Mouse (Mus musculus) midbrain, embryonic 12.5 days (tissue): ENCODE measurements around the gene Dhrs13. TPM values are rescaled to one million over a fixed set of nuclear protein-coding genes. Genes with fewer than 3 reads are reported as not detected.
"Not testable (repeated sequence)": the region's sequence is repeated elsewhere in the genome, so short reads cannot be mapped to it uniquely, and the experiment has no call there.

Source experiments
- ATAC-seq: fragments of 200-750 bp; cut with Nextera tagmentation; 2 replicates; pipeline ENCODE4 v1.8.0; 2017; ENCODE audit warnings: low read depth, moderate TSS enrichment, moderate library complexity; ENCODE audit not compliant: low FRiP score
- H3K27ac ChIP-seq: fragments of 300-500 bp; sonication (generic); replicated peaks from 2 replicates; pipeline ENCODE4 v1.5.1; 2016; ENCODE audit warnings: mild to moderate bottlenecking
- H3K27me3 ChIP-seq: fragments of 300-500 bp; sonication (generic); 2 replicates; pipeline ENCODE4 v1.6.1; 2016; ENCODE audit warnings: mild to moderate bottlenecking
- H3K36me3 ChIP-seq: fragments of 300-500 bp; sonication (generic); 2 replicates; pipeline ENCODE4 v1.6.1; 2016
- H3K4me1 ChIP-seq: fragments of 300-500 bp; sonication (generic); 2 replicates; pipeline ENCODE4 v1.6.1; 2016
- H3K4me2 ChIP-seq: fragments of 300-500 bp; sonication (generic); replicated peaks from 2 replicates; pipeline ENCODE4 v1.6.1; 2016; ENCODE audit warnings: mild to moderate bottlenecking, moderate library complexity
- H3K4me3 ChIP-seq: fragments of 300-500 bp; sonication (generic); 2 replicates; pipeline ENCODE4 v1.5.1; 2016; ENCODE audit warnings: mild to moderate bottlenecking
- H3K9ac ChIP-seq: fragments of 300-500 bp; sonication (generic); replicated peaks from 2 replicates; pipeline ENCODE4 v1.6.1; 2016; ENCODE audit warnings: mild to moderate bottlenecking, moderate library complexity
- H3K9me3 ChIP-seq: fragments of 300-500 bp; sonication (generic); 2 replicates; pipeline ENCODE4 v1.6.1; 2016; ENCODE audit warnings: mild to moderate bottlenecking
- WGBS: fragments of 180-500 bp; shearing (Covaris S2); methylation state at CpG from one replicate; pipeline ENCODE4 v1.1.7; 2016; 5-methylcytosine and 5-hydroxymethylcytosine counted together
- polyA plus RNA-seq: library from polyadenylated mRNA; unstranded; fragments of >200 nt; fragmentation: Nextera tagmentation; extraction: Ambion mirVana; gene quantifications from 2 replicates; pipeline ENCODE4 v1.2.1, GENCODE M21; 2016

The Dhrs13 gene
- polyA plus RNA-seq, 1 experiment from 2014 or later: 23.1 TPM

DNA sequence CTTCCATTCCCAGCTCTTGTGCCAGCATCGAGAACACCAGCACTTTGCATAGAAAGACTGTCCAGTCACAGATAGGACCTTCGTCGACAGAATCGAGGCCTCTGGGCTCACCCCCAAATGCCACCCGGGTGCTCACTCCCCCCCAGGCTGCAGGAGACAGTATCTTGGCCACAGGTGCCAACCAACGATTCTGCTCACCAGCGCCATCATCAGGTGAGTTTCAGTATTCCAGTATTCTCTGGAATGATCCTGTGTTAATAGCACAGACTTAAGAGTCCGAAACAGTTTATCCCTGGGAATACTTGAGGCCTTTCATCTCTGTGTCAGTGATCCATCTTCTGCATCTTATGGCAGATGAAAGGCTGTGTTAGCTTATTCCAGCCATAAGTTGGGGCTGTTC lies 8.5 kb upstream of the Dhrs13 start:
- Histone ChIP-seq H3K27ac (no peak overlapping the region), H3K36me3 (peaks cover 88% of the 10 kb centered on the region), H3K4me1 (no peaks in the 10 kb centered on the region), H3K27me3 (no peaks in the 10 kb centered on the region), H3K9me3 (no peaks in the 10 kb centered on the region), H3K4me2 (no peak overlapping the region), H3K4me3 (no peak overlapping the region), H3K9ac (no peak overlapping the region)
- no peak for ATAC-seq
- 89% methylated on average over 8 of the region's 8 CpGs for WGBS

DNA sequence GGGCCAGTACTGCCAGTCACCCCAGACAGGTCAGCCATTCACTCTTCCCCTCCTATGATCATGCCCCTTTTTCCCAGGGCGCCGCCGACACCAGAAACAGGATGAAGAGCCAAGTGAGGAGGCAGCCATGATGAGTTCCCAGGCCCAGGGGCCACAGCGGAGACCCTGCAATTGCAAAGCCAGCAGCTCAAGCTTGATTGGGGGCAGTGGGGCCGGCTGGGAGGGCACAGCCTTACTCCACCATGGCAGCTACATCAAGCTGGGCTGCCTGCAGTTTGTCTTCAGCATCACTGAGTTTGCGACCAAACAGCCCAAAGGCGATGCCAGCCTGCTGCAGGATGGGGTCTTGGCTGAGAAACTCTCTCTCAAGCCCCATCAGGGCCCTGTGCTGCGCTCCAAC lies 2.8 kb upstream of the Dhrs13 start:
- H3K9ac ChIP-seq: peak overlapping the region; percentile 15; the same call in 1 of the 2 replicates
- no peak overlapping the region for H3K27ac ChIP-seq
- no peak overlapping the region for H3K4me3 ChIP-seq
- H3K4me1 ChIP-seq: peaks cover 15% of the 10 kb centered on the region
- ATAC-seq: no peak
- H3K36me3 ChIP-seq: peaks cover 56% of the 10 kb centered on the region
- no peaks in the 10 kb centered on the region for H3K27me3 ChIP-seq
- 90% methylated on average over 8 of the region's 8 CpGs for WGBS
- H3K9me3 ChIP-seq: no peaks in the 10 kb centered on the region
- no peak overlapping the region for H3K4me2 ChIP-seq

DNA sequence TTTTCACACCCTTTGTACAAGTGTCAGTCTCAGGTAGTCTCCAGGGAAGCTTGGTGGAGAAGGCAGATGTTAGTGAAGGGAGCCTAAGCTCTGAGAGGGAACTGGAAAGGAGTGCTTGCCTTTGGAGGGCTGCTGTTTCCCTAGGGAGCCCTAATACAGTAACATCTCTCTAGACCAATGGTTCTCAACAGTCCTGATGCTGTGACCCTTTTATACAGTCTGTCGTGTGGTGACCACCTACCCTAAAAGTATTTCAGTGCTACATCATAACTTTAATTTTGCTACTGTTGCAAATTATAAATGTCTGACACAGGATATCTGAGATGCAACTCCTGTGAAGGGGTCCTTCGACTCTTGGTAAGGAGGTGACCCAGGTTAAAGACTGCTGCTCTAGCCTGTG lies 1.5 kb upstream of the Dhrs13 start:
- no peak overlapping the region for H3K4me3 ChIP-seq
- no peak overlapping the region for H3K27ac ChIP-seq
- no peak overlapping the region for H3K4me2 ChIP-seq
- WGBS: 68% methylated on average over 2 of the region's 2 CpGs
- H3K9ac ChIP-seq: no peak overlapping the region
- H3K36me3 ChIP-seq: peaks cover 51% of the 10 kb centered on the region
- no peaks in the 10 kb centered on the region for H3K9me3 ChIP-seq
- ATAC-seq: no peak
- H3K4me1 ChIP-seq: peaks cover 15% of the 10 kb centered on the region
- H3K27me3 ChIP-seq: no peaks in the 10 kb centered on the region

GRCm38 (mm10) chr11:78031389-78031788 lies 691 bp upstream of the Dhrs13 start:
- Histone ChIP-seq H3K4me2 (peak overlapping the region; percentile 86), H3K36me3 (peaks cover 43% of the 10 kb centered on the region), H3K4me3 (peak overlapping the region; percentile 68; the same call in 1 of the 2 replicates), H3K9ac (no peak overlapping the region), H3K4me1 (peaks cover 15% of the 10 kb centered on the region), H3K9me3 (no peaks in the 10 kb centered on the region), H3K27me3 (no peaks in the 10 kb centered on the region), H3K27ac (peak overlapping the region; percentile 94)
- ATAC-seq: no peak; the same call in 1 of the 2 replicates
- WGBS: 43% methylated on average over 6 of the region's 6 CpGs

GRCm38 (mm10) chr11:78032809-78033195 lies 722 bp downstream of the Dhrs13 start:
- H3K9me3 ChIP-seq: no peaks in the 10 kb centered on the region
- peak overlapping the region; percentile 86 for H3K4me2 ChIP-seq
- 7% methylated on average over 5 of the region's 5 CpGs for WGBS
- H3K4me3 ChIP-seq: peak overlapping the region; percentile 68
- H3K27me3 ChIP-seq: no peaks in the 10 kb centered on the region
- peaks cover 29% of the 10 kb centered on the region for H3K36me3 ChIP-seq
- H3K27ac ChIP-seq: peak overlapping the region; percentile 94
- H3K9ac ChIP-seq: peak overlapping the region; percentile 80
- ATAC-seq: no peak
- H3K4me1 ChIP-seq: peaks cover 21% of the 10 kb centered on the region

- H3K27me3 ChIP-seq: no peaks in the 10 kb centered on the region
- no peak overlapping the region for H3K4me2 ChIP-seq
- no peak overlapping the region for H3K4me3 ChIP-seq
- H3K27ac ChIP-seq: no peak overlapping the region
- peaks cover 16% of the 10 kb centered on the region for H3K36me3 ChIP-seq
- H3K9me3 ChIP-seq: no peaks in the 10 kb centered on the region
- WGBS: 94% methylated on average over 23 of the region's 23 CpGs
- H3K4me1 ChIP-seq: peaks cover 29% of the 10 kb centered on the region
- H3K9ac ChIP-seq: no peak overlapping the region
- ATAC-seq: no peak
Observed at GRCm38 (mm10) chr11:78033931-78034617, 2.0 kb downstream of the Dhrs13 start.

DNA sequence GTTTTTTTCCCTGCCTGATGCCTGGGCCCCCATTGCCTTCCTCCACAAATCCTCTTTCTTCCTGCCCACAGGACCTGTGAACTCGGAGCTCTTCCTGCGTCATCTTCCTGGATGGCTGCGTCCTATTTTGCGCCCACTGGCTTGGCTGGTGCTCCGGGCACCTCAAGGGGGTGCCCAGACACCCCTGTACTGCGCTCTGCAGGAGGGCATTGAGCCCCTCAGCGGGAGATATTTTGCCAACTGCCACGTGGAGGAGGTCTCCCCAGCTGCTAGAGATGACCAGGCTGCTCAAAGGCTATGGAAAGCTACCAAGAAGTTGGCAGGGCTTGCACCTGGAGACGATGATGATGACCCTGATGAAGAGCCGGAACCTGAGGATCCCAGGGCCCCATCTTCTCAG lies 4.7 kb downstream of the Dhrs13 start:
- 83% methylated on average over 10 of the region's 10 CpGs for WGBS
- H3K4me2 ChIP-seq: no peak overlapping the region
- peaks cover 17% of the 10 kb centered on the region for H3K36me3 ChIP-seq
- no peaks in the 10 kb centered on the region for H3K27me3 ChIP-seq
- no peak for ATAC-seq
- H3K27ac ChIP-seq: no peak overlapping the region
- H3K4me1 ChIP-seq: peaks cover 28% of the 10 kb centered on the region
- H3K4me3 ChIP-seq: no peak overlapping the region
- no peak overlapping the region for H3K9ac ChIP-seq
- no peaks in the 10 kb centered on the region for H3K9me3 ChIP-seq

DNA sequence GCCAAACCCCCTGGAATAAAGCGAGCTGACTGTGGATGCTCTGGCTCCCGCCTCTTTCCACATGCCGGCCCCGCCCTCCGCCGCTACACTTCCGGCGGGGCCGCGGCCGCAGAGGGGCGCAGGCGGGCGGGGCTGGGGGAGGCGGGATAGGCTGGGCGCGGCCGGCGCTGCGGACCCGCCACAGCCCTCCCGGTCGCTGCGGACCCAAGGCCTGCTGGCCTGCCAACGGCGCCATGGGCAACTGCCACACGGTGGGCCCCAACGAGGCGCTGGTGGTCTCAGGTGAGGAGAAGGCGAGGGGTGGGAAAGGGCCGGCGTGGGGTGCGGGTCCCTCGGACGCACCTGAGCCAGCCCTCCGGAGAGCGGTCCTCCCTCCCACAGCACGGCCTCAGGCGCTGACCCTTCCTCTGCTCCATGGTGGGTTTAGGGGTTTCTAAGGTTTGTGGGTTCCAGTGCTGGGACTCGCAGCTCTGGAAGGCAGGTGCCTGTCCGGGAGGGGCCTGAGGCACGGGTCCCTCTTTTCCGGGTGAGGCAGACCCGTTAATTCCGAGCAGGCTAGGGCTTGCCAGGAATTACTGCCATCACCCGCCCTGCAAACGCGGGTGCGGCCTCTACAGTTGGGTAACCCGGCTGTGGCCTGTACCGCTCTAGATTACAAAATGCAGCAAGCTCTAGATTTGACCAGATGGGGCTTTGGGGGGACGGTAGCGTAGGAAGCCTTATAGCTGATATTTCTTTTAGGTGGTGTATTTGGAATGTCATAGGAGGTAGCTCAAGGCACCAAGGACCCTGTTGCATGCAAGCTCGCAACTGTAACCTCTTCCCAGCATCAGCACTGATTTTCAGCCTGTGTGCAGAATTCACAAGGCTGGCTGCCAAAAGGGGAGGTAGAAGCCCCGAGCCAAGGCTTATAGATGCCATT lies 6.0 kb downstream of the Dhrs13 start, which contains the start of gene Flot2:
Gene Flot2 (plus strand): TSS at position 101 of the 922 bp plus-strand sequence.
- Histone ChIP-seq H3K27ac (peak within 1 kb of the TSS; percentile 78), H3K36me3 (peaks cover 23% of the 10 kb centered on the region), H3K4me3 (peak within 1 kb of the TSS; percentile 87), H3K4me1 (peaks cover 22% of the 10 kb centered on the region), H3K4me2 (peak within 1 kb of the TSS; percentile 80), H3K9ac (peak within 1 kb of the TSS; percentile 91), H3K9me3 (no peaks in the 10 kb centered on the region), H3K27me3 (no peaks in the 10 kb centered on the region)
- ATAC-seq: peak; percentile 91
- WGBS: 2% methylated on average over 42 of the region's 55 CpGs

DNA sequence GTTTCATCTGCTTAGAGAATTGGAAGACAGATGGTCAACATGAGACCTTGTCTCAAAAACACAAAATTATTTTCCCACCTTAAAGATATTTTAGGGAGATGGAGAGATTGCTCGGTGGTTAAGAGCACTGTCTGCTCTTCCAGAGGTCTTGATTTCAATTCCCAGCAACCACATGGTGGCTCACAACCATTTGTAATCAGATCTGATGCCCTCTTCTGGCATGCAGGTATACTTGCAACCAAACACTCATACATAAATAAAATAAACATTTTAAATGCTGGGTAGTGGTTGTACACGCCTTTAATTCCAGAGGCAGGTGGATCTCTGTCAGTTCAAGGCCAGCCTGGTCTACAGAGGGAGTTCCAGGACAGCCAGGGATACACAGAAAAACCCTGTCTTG lies 8.8 kb downstream of the Dhrs13 start:
- Histone ChIP-seq H3K4me1 (peaks cover 19% of the 10 kb centered on the region), H3K27ac (no peak overlapping the region), H3K36me3 (peaks cover 20% of the 10 kb centered on the region; the same call in 1 of the 2 replicates), H3K4me2 (no peak overlapping the region), H3K9ac (no peak overlapping the region), H3K4me3 (no peak overlapping the region), H3K9me3 (no peaks in the 10 kb centered on the region), H3K27me3 (no peaks in the 10 kb centered on the region)
- ATAC-seq: no peak
- 89% methylated on average over 2 of the region's 2 CpGs for WGBS

DNA sequence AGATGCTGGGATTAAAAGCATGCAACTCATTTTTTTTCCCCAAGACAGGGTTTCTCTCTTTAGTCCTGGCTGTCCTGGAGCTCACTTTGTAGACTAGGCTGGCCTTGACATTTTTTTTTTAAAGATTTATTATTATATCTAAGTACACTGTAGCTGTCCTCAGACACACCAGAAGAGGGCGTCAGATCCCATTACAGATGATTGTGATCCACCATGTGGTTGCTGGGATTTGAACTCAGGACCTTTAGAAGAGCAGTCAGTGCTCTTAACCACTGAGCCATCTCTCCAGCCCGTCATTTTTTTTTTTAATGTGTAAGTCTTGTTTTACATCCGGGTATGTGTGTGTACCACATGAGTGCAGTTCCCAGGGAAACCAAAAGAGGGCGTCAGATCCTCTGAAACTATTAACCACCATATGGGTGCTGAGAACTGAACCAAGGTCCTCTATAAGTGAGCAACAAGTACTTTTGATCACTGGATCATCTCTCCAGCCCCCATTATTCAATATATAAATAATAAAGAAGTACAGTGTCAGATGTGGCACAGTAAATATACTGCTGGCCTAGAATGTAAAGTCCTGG lies 10.3 kb downstream of the Dhrs13 start:
- not testable (repeated sequence) for H3K27ac ChIP-seq, ATAC-seq, H3K4me3 ChIP-seq, H3K4me2 ChIP-seq, H3K27me3 ChIP-seq, H3K9me3 ChIP-seq, H3K9ac ChIP-seq
- Histone ChIP-seq H3K36me3 (peaks cover 27% of the 10 kb centered on the region; the same call in 1 of the 2 replicates), H3K4me1 (peaks cover 16% of the 10 kb centered on the region)
- 95% methylated on average over 4 of the region's 4 CpGs for WGBS

GRCm38 (mm10) chr11:78044758-78045251 lies 12.7 kb downstream of the Dhrs13 start:
- 90% methylated on average over 5 of the region's 5 CpGs for WGBS
- no peak overlapping the region for H3K4me3 ChIP-seq
- no peak overlapping the region for H3K4me2 ChIP-seq
- ATAC-seq: no peak
- no peaks in the 10 kb centered on the region for H3K27me3 ChIP-seq
- H3K9me3 ChIP-seq: no peaks in the 10 kb centered on the region
- H3K9ac ChIP-seq: no peak overlapping the region
- H3K27ac ChIP-seq: no peak overlapping the region
- no peaks in the 10 kb centered on the region for H3K4me1 ChIP-seq
- H3K36me3 ChIP-seq: peaks cover 34% of the 10 kb centered on the region; the same call in 1 of the 2 replicates
